Mouse (Mus musculus) adipocyte (in vitro differentiated cells): ENCODE measurements around the gene Rragd.
"Not testable (repeated sequence)": the region's sequence is repeated elsewhere in the genome, so short reads cannot be mapped to it uniquely, and the experiment has no call there.

Experiments used
- DNase-seq: peaks from one replicate; pipeline ENCODE4 v3.0.0-alpha.2; 2016; ENCODE audit warnings: low spot score

Rragd gene

DNA sequence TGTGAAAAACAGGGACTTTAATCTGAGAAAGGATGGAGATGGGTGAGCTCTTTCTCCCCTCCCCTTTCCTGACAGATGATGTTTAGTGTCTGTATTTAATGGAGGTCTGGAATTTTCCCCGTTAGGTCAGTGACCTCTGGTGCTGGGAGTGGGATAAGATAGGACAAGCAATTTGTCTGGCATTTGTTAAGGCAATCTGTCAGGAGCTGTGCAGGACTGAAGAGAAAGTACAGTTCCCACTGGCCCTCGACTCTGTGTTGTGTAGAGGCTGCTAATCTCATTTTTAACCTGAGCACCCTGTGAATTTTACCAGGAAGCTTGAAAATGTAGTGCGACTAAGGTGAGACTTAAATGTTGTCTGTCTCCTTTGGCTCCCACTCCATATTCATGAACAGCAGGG, 2.8 kb downstream of the Rragd start:
- DNase-seq, result no peak

GRCm38 (mm10) chr4:32987006-32987405, 4.2 kb downstream of the Rragd start:
- no peak for DNase-seq

GRCm38 (mm10) chr4:32989346-32989745, 6.5 kb downstream of the Rragd start:
- no peak for DNase-seq

GRCm38 (mm10) chr4:32994168-32994567, 11.3 kb downstream of the Rragd start:
- DNase-seq, result no peak

GRCm38 (mm10) chr4:32996083-32996482, 13.2 kb downstream of the Rragd start:
- DNase-seq, result no peak

DNA sequence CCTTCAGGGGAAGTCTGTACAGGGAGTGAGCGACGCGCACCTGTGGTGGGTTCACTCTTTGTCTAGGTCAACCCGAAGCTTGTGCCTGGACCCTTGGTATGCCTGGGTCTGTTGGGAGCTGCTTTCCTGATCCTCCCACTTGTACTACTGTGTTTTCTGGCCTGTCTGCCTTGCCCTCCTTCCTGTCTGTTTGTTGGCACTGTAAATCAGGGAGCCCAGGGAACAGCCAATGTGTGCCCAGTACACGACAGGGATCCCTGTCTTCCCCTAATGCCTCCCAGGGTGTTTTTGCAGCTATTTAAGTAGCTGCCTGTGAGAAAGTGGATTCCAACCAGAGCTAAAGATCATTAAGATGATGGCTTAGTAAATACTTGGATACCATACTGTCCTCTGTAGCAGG, 14.7 kb downstream of the Rragd start:
- DNase-seq, result no peak

- DNase-seq, result no peak
These were observed 16.2 kb downstream of the Rragd start for GRCm38 (mm10) chr4:32998996-32999395.

- DNase-seq, result no peak
These were observed 19.2 kb downstream of the Rragd start for GRCm38 (mm10) chr4:33002081-33002480.

DNA sequence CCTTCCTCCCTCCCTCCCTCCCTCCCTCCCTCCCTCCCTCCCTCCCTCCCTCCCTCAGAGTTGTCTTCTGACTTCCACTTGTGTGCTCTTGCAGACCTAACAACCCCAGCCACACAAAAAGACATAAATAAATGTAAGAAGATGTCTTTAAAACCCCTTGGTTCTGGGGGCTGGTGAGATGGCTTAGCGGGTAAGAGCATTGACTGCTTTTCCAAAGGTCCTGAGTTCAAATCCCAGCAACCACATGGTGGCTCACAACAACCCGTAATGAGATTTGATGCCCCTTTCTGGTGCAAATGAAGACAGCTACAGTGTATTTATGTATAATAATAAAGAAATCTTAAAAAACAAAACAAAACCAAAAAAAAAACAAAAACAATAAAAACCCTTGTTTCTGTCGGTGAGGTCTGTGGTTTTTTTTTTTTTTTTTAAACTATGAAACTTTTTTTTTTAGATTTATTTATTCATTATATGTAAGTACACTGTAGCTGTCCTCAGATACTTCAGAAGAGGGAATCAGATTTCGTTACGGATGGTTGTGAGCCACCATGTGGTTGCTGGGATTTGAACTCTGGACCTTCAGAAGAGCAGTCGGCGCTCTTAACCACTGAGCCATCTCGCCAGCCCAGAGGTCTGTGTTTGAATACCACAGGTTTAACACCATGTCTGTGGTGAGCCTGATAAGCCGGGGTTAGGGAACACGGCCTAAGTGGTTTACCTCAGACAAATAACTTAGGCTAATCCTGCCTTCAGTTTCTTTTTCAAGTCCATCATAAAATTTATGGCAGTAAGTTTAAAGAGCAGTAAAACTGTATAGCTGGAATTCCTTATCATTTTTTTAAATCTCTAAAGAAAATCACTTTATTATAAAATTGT, 23.0 kb downstream of the Rragd start:
- not testable (repeated sequence) for DNase-seq

GRCm38 (mm10) chr4:33006844-33007243, 24.0 kb downstream of the Rragd start:
- DNase-seq, result no peak

GRCm38 (mm10) chr4:33007443-33008217, 24.8 kb downstream of the Rragd start:
- no peak for DNase-seq

DNA sequence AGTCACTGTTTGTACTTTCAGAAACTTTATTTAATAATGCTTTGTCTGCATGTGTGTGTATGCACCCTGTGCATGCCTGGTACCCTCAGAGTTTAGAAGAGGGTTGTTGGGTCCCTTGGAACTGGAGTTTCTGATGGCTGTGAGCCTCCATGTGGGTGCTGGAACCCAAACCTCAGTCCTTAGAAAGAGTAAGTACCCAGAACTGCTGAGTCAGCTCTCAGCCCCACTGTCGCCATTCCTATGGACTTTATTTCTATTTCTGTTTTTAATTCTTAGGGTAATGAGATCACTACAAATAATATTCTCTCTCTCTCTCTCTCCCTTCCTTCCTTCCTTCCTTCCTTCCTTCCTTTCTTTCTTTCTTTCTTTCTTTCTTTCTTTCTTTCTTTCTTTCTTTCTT, 27.2 kb downstream of the Rragd start:
- DNase-seq, result no peak

GRCm38 (mm10) chr4:33012484-33012883, 29.6 kb downstream of the Rragd start:
- no peak for DNase-seq

- peak; percentile 89 for DNase-seq
These were observed 35.6 kb downstream of the Rragd start for GRCm38 (mm10) chr4:33018361-33018999.

DNA sequence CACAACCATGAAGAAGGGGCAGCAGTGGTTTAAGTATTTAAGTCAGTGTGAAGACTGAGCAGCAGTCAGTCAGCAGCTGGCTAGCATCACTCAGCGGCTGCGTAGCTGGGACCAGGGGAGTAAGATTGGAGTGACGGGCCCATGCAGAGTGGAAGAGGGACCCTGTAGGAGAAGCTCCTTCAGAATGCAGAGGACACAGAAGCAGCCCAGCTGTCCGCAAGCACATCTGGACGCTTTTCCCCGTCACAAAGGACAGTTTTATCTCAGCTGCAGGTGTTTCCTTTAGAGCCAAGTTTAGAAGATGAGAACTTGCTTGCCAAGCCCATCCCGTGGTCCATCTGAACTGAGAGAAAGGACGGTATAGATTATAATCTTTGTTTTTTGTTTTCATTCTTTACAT, 41.6 kb downstream of the Rragd start:
- no peak for DNase-seq

- no peak for DNase-seq
These were observed 46.3 kb downstream of the Rragd start for GRCm38 (mm10) chr4:33029104-33029503.

DNA sequence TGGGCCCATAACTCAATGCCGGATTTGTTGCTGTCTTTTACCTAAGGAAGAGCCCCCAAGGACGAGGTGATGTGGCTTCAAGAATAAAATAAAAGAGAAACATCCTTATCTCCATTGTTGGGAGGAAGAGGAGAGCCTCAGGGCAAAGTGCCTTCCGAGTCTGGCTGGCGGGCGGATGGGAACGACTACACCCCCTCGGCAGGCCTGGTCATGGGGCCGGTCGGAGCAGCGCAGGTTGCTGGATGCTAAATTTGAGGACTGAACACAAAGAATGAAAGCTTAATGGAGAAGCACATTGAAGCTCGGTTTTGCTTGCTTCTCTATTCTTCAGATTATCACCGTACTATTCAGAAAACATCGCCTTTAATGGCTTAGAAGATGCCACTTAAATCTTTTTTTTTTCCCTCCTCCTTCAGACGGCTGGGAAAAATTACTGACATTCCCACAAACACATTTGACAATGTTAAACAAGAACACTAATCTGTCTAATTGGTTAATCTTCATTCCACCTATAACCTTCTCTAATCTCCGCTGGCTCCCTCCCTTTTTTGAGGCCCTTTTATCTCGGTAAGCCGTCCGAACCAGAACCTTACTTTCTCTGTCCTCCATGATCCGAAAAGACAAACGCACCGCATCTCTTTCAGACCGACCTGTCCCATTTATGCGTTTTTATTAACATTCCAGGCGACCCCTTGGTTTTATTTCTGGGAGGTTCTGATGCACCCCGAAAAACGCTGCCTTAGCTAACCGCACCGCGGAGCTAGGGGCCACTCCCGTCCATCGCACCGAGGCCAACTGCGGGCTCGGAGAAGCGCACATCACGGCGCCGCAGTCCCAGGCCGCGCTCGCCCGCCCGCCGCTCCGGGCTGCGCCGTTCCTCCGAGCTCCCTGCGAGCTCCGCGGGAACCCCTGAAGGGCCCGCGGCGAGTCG, 47.7 kb downstream of the Rragd start:
- peak; percentile 42 for DNase-seq

- DNase-seq, result peak; percentile 78
These were observed 48.5 kb downstream of the Rragd start, which contains the start of gene Ube2j1 for GRCm38 (mm10) chr4:33031195-33031960. Gene Ube2j1 (plus strand): TSS chr4:33031416.

DNA sequence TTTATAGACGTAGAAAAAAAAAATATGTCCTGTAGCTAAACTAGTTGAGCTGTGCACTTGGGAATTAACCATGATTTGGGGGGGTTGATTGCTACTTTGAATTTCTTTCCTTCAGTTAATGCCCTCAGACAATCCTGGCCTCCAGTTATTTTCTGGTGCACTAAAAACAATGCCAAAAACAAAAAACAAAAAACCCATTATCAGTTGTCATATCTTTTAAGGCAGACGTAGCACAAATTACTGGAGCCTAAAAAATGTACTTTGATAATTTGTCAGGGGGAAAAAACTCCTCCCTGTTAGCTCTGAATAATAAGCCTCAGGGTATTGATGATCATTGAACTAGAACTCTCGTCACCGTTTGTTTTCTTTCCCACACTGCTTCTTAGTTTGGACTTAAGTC, 49.2 kb downstream of the Rragd start:
- DNase-seq, result no peak

DNA sequence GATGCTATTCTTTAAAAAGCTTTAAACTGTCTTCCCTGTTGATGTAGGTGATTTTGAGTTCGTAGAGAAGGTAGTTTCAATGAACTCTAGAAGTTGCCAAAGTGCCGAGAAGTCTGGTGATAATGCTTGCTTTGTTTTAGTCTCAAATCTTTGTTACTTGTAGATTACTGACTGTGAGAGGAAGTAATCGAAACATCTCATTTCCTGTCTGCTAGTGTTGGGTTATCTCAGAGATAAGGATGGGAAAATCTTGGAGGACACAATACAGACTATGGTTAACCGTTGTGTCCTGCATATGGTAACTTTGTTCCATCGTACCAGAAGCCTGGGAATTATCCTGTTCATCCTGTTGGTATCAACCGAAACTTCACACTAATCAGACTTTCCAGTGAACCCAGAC, 50.7 kb downstream of the Rragd start:
- DNase-seq, result no peak

- no peak for DNase-seq
These were observed 57.0 kb downstream of the Rragd start for GRCm38 (mm10) chr4:33039826-33040225.
